Mouse (Mus musculus) ZHBTc4 (cell line): ENCODE data around the gene Poc1b.

Experiments used
- DNase-seq: peaks from one replicate; pipeline ENCODE4 v3.0.0-alpha.2; 2011; ENCODE audit warnings: low read depth, low spot score

Gene Poc1b

GRCm38 (mm10) chr10:99115471-99116236, 8.8 kb downstream of the Poc1b start:
- DNase-seq = no peak

GRCm38 (mm10) chr10:99116237-99116632, 9.4 kb downstream of the Poc1b start:
- no peak for DNase-seq

GRCm38 (mm10) chr10:99116650-99117615, 10.1 kb downstream of the Poc1b start:
- no peak for DNase-seq

GRCm38 (mm10) chr10:99117876-99118275, 11.0 kb downstream of the Poc1b start:
- DNase-seq = no peak

GRCm38 (mm10) chr10:99118697-99119096, 11.9 kb downstream of the Poc1b start:
- no peak for DNase-seq

- DNase-seq = no peak
These were observed 12.6 kb downstream of the Poc1b start for GRCm38 (mm10) chr10:99119471-99119870.

- no peak for DNase-seq
These were observed 19.4 kb downstream of the Poc1b start, which contains the start of gene Phxr2 for GRCm38 (mm10) chr10:99126225-99126624. Phxr2 (minus strand) TSS chr10:99126325.

- no peak for DNase-seq
These were observed 20.1 kb downstream of the Poc1b start for GRCm38 (mm10) chr10:99126954-99127353.

- no peak for DNase-seq
These were observed 20.9 kb downstream of the Poc1b start for GRCm38 (mm10) chr10:99127691-99128261.

- DNase-seq = no peak
These were observed 23.8 kb downstream of the Poc1b start for GRCm38 (mm10) chr10:99130611-99131010.

GRCm38 (mm10) chr10:99131298-99131697, 24.5 kb downstream of the Poc1b start:
- no peak for DNase-seq

GRCm38 (mm10) chr10:99132189-99132588, 25.4 kb downstream of the Poc1b start:
- no peak for DNase-seq

GRCm38 (mm10) chr10:99132595-99133272, 25.9 kb downstream of the Poc1b start:
- DNase-seq = no peak

GRCm38 (mm10) chr10:99133321-99133875, 26.6 kb downstream of the Poc1b start:
- no peak for DNase-seq

- DNase-seq = no peak
These were observed 29.5 kb downstream of the Poc1b start for GRCm38 (mm10) chr10:99136337-99136736.

GRCm38 (mm10) chr10:99145611-99146010, 38.8 kb downstream of the Poc1b start:
- DNase-seq = no peak

- no peak for DNase-seq
These were observed 39.8 kb downstream of the Poc1b start for GRCm38 (mm10) chr10:99146596-99146995.

GRCm38 (mm10) chr10:99150016-99150415, 43.2 kb downstream of the Poc1b start:
- no peak for DNase-seq

- no peak for DNase-seq
These were observed 44.7 kb downstream of the Poc1b start for GRCm38 (mm10) chr10:99151580-99151979.

GRCm38 (mm10) chr10:99152063-99152462, 45.2 kb downstream of the Poc1b start:
- no peak for DNase-seq

- DNase-seq = no peak
These were observed 47.8 kb downstream of the Poc1b start for GRCm38 (mm10) chr10:99154635-99155034.
